Mouse (Mus musculus): ENCODE measurements at regions not wholly inside any gene's neighbourhood (a gene's known extent, or its start where the extent isn't known, plus 50 kb on each side); places are given as distances from the start of the nearest gene placed in this dataset.
"Not testable (repeated sequence)": the region's sequence is repeated elsewhere in the genome, so short reads cannot be mapped to it uniquely, and the experiment has no call there.

DNA sequence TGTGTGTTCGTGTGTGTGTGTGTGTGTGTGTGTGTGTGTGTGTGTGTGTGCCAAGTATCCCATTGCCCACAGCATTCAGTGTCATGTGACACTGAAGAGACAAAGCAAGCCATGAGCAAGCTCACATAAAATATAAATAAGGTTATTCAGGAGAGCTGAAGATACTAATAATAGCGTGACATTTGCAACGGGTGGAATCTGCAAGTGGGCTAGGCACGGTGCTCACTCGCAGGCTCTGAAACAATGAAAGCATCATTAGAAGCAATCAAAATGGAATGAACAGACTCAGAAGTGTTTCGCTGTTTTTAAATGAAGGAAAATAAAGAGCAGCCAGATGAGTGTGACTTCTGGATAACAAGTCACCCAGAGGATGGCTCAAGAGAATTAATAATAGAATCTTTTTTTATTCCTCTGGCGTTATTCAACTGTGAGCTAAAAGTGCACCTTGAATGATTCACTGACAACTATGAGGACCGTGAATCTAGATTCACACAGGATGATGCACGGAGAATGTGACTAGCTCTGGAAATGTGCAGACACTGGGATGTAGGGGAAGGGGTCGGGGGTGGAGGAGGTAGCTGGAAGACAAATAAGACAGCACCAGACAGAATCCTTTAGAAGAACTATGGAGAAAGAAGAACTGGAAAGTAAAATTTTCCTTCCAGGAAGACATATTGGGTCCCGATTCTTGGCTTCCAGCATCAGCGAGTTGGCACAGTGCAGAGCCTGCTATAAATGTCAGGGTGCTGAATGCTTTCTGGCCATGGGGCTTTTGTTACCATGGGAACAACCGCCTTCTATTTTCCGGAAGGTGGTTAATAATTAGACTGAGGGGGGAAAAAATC lies 55.3 kb downstream of the Actbl2 start:
- DNase-seq (no peak), ATAC-seq (no peak)
- Histone ChIP-seq H3K9ac (replicated peaks) (no peak overlapping the region), H3K9me3 (ENCODE audit: low read length) (no peaks in the 10 kb centered on the region), H3K27ac (ENCODE audit: low read depth) (no peak overlapping the region), H3K4me3 (ENCODE audit: low read depth, low read length) (no peak overlapping the region), H3K36me3 (replicated peaks; ENCODE audit: insufficient read depth, low read length) (no peaks in the 10 kb centered on the region), H3K27me3 (ENCODE audit: insufficient read depth, low read length) (no peaks in the 10 kb centered on the region), H3K4me2 (ENCODE audit: low read depth, low read length) (no peak overlapping the region), H3K4me1 (ENCODE audit: insufficient read depth) (no peaks in the 10 kb centered on the region)
- WGBS (ENCODE audit: insufficient replicate concordance): 83% methylated on average over 14 of the region's 14 CpGs
- TF ChIP-seq CTCF (IDR thresholded peaks at IDR 0.05; ENCODE audit: low read depth) (no peak), EP300 (IDR thresholded peaks at IDR 0.05; ENCODE audit: low read depth) (no peak)

DNA sequence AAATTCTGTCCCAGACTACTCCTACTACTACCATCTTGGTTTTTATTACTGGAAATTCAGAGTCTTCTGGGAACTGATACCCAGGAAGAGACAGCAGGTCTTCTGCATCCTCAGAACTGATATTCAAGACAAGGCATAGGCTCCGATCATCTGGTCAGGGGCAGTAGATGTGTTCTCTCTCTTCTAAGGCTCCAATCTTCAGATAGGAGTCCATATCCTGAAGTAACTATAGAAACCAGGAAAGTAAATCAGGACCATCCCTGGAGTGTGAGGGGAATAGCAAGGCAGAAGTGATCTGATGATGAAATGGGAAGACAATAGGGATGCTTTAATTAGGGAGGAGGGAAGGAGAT lies 55.9 kb downstream of the Actbl2 start:
- H3K9me3 ChIP-seq (ENCODE audit: low read length): no peaks in the 10 kb centered on the region
- no peak overlapping the region for H3K4me3 ChIP-seq (ENCODE audit: low read depth, low read length)
- H3K9ac ChIP-seq (replicated peaks): no peak overlapping the region
- TF ChIP-seq CTCF (IDR thresholded peaks at IDR 0.05; ENCODE audit: low read depth) (no peak), EP300 (IDR thresholded peaks at IDR 0.05; ENCODE audit: low read depth) (no peak)
- ATAC-seq (no peak), DNase-seq (no peak)
- no peak overlapping the region for H3K4me2 ChIP-seq (ENCODE audit: low read depth, low read length)
- H3K4me1 ChIP-seq (ENCODE audit: insufficient read depth): no peaks in the 10 kb centered on the region
- no peak overlapping the region for H3K27ac ChIP-seq (ENCODE audit: low read depth)
- no peaks in the 10 kb centered on the region for H3K27me3 ChIP-seq (ENCODE audit: insufficient read depth, low read length)
- 89% methylated on average over 1 of the region's 1 CpGs for WGBS (ENCODE audit: insufficient replicate concordance)
- H3K36me3 ChIP-seq (replicated peaks; ENCODE audit: insufficient read depth, low read length): no peaks in the 10 kb centered on the region

DNA sequence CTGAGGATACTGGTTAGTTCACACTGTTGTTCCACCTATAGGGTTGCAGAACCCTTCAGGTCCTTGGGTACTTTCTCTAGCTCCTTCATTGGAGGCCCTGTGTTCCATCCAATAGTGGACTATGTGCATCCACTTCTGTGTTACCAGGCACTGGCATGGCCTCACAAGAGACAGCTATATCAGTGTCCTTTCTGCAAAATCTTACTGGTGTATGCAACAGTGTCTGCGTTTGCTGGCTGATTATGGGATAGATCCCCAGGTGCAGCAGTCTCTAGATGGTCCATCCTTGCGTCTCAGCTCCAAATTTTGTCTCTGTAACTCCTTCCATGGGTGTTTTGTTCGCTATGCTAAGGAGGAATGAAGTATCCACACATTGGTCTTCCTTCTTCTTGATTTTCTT lies 58.7 kb downstream of the Actbl2 start:
- H3K4me1 ChIP-seq (ENCODE audit: insufficient read depth); DNase-seq; H3K27me3 ChIP-seq (ENCODE audit: insufficient read depth, low read length); H3K9me3 ChIP-seq (ENCODE audit: low read length); H3K36me3 ChIP-seq (replicated peaks; ENCODE audit: insufficient read depth, low read length); H3K4me3 ChIP-seq (ENCODE audit: low read depth, low read length); H3K27ac ChIP-seq (ENCODE audit: low read depth); H3K4me2 ChIP-seq (ENCODE audit: low read depth, low read length); H3K9ac ChIP-seq (replicated peaks); ATAC-seq: not testable (repeated sequence)
- WGBS (ENCODE audit: insufficient replicate concordance): 75% methylated on average over 3 of the region's 3 CpGs

DNA sequence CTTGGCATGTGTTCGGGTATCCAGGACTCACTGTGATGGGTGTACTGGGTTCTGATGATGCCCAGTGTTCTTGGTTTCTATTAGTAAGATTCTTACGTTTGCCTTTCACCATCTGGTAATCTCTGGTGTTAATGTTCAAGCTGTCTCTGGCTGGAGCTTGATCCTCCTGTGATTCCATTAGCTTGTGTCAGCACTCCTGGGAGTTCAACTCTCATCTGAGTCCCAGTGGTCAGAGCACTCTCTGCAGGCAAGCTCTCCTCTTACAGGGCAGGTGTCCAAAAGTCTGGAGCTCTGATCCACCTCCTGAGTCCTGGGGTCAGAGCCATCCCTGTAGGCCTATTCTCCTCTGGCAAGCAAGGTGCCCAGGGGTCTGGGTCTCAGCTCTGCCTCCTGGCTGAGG lies 63.1 kb downstream of the Actbl2 start:
- H3K9ac ChIP-seq (replicated peaks); ATAC-seq; H3K4me3 ChIP-seq (ENCODE audit: low read depth, low read length); H3K27me3 ChIP-seq (ENCODE audit: insufficient read depth, low read length); H3K4me2 ChIP-seq (ENCODE audit: low read depth, low read length); H3K36me3 ChIP-seq (replicated peaks; ENCODE audit: insufficient read depth, low read length); H3K9me3 ChIP-seq (ENCODE audit: low read length); H3K4me1 ChIP-seq (ENCODE audit: insufficient read depth); H3K27ac ChIP-seq (ENCODE audit: low read depth); DNase-seq: not testable (repeated sequence)
- 69% methylated on average over 2 of the region's 2 CpGs for WGBS (ENCODE audit: insufficient replicate concordance)

DNA sequence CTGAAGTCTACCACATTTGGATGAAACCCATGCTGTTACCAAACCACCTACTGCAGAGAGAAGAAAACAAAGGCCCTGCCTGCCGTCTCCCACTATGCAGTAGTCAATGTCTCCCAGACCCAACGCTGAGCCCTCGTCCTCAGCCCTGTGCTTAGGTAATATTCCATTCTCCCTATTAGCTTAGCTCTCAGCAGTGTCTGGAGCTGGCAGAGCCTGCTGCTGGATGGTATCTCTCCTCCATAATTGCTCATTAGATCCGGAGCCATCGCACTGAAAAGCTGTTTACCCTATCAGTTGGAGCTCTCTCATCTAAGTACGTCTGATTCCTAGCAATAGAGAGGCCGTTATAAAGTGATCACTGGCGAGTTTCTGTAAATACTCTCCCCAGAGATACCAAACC lies 68.4 kb downstream of the Actbl2 start:
- Histone ChIP-seq H3K27ac (ENCODE audit: low read depth) (no peak overlapping the region), H3K4me1 (ENCODE audit: insufficient read depth) (no peaks in the 10 kb centered on the region), H3K9ac (replicated peaks) (no peak overlapping the region), H3K36me3 (replicated peaks; ENCODE audit: insufficient read depth, low read length) (no peaks in the 10 kb centered on the region), H3K9me3 (ENCODE audit: low read length) (no peaks in the 10 kb centered on the region), H3K27me3 (ENCODE audit: insufficient read depth, low read length) (no peaks in the 10 kb centered on the region), H3K4me2 (ENCODE audit: low read depth, low read length) (no peak overlapping the region), H3K4me3 (ENCODE audit: low read depth, low read length) (no peak overlapping the region)
- WGBS (ENCODE audit: insufficient replicate concordance): 63% methylated on average over 8 of the region's 8 CpGs
- ATAC-seq (no peak), DNase-seq (no peak)
- TF ChIP-seq EP300 (IDR thresholded peaks at IDR 0.05; ENCODE audit: low read depth) (no peak), CTCF (IDR thresholded peaks at IDR 0.05; ENCODE audit: low read depth) (no peak)

DNA sequence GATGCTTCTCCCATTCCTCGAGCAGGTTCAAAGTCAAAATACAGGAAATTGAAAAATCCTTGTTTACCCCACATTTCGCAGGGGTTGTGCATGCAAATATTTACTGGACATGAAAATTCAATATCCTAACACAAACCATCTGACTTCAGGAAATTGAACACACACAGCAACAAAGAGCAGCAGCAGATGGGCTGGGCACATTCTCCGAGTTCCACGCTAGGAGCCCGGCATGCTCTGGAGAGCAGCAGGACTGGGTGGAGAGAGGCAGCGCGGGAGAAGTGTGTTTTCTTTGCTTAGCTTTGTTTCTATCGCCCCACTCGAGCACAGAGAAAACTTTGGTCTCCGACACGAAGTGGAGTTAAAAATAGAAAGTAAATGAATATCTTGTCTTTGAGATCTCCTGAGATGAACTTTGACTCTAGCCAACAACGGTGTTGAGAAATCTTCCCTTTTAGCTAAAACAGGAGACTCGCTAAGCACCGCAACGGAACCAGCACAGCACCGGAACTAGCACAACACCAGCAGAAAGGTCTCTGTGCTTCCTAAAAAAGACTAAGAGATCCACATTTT lies 71.4 kb downstream of the Actbl2 start:
- H3K36me3 ChIP-seq (replicated peaks; ENCODE audit: insufficient read depth, low read length): no peaks in the 10 kb centered on the region
- no peak overlapping the region for H3K4me3 ChIP-seq (ENCODE audit: low read depth, low read length)
- TF ChIP-seq CTCF (IDR thresholded peaks at IDR 0.05; ENCODE audit: low read depth) (no peak), EP300 (IDR thresholded peaks at IDR 0.05; ENCODE audit: low read depth) (no peak)
- H3K27ac ChIP-seq (ENCODE audit: low read depth): no peak overlapping the region
- no peaks in the 10 kb centered on the region for H3K9me3 ChIP-seq (ENCODE audit: low read length)
- peak overlapping the region; percentile 45 for H3K4me2 ChIP-seq (ENCODE audit: low read depth, low read length)
- H3K27me3 ChIP-seq (ENCODE audit: insufficient read depth, low read length): no peaks in the 10 kb centered on the region
- ATAC-seq (no peak), DNase-seq (no peak)
- H3K9ac ChIP-seq (replicated peaks): no peak overlapping the region
- WGBS (ENCODE audit: insufficient replicate concordance): 64% methylated on average over 16 of the region's 16 CpGs
- no peaks in the 10 kb centered on the region for H3K4me1 ChIP-seq (ENCODE audit: insufficient read depth)
